ENCODE assay signal across 11 mouse cellular contexts in genomic region chr17:17602330-17602729, GRCm38 (mm10). TPM values are rescaled to one million over a fixed set of nuclear protein-coding genes. Genes with fewer than 3 reads are reported as not detected.
DNase-seq lines count a peak whose midpoint lies in the region; ATAC-seq and TF ChIP-seq lines count a peak whose summit lies in the region.
"Had no signal": no experiment of that assay in that cellular context is flagged by ENCODE, and none has a peak within 500 bp of the region (broad histone marks: within the 10 kb centered on the region; RNA-seq: fewer than 3 reads in every experiment).

No protein-coding gene starts in this region.

- H3K79me2 ChIP-seq in heart, adult 2 months (replicated peaks; ENCODE audit: control insufficient read depth, insufficient read depth, low read length): peaks cover 4% of the 10 kb centered on the region; the same call in 1 of the 2 replicates

- H3K36me3 ChIP-seq in heart, adult 2 months (ENCODE audit: control insufficient read depth, insufficient read depth, low read length): peaks cover 39% of the 10 kb centered on the region
- H3K36me3 ChIP-seq in heart, embryonic 11.5 days (ENCODE audit: control insufficient read depth, insufficient read depth, low read length): no peaks in the 10 kb centered on the region
- no peaks in the 10 kb centered on the region for H3K36me3 ChIP-seq in limb, embryonic 13.5 days
- H3K36me3 ChIP-seq in limb, embryonic 10.5 days: no peaks in the 10 kb centered on the region
- H3K36me3 ChIP-seq: lung, embryonic 15.5 days had no signal

- no peak overlapping the region for H3K4me3 ChIP-seq in heart, adult 2 months
- no peak overlapping the region for H3K4me3 ChIP-seq in heart, embryonic 11.5 days (ENCODE audit: low read depth, low read length)
- no peak overlapping the region for H3K4me3 ChIP-seq in limb, embryonic 13.5 days
- H3K4me3 ChIP-seq in limb, embryonic 10.5 days: no peak overlapping the region
- H3K4me3 ChIP-seq: lung, embryonic 15.5 days had no signal

- no peak for TF ChIP-seq EP300 in heart, adult 2 months (IDR thresholded peaks at IDR 0.05; ENCODE audit: insufficient read depth, low read depth, low read length)

- TF ChIP-seq POLR2A in heart, adult 2 months (IDR thresholded peaks at IDR 0.05; ENCODE audit: insufficient read depth, low read depth, low read length): no peak

- H3K4me2 ChIP-seq in heart, embryonic 11.5 days: no peak overlapping the region
- no peak overlapping the region for H3K4me2 ChIP-seq in limb, embryonic 13.5 days (replicated peaks)
- H3K4me2 ChIP-seq: lung, embryonic 15.5 days had no signal

- H3K27ac ChIP-seq in heart, adult 2 months: peak overlapping the region; percentile 57
- H3K27ac ChIP-seq in heart, embryonic 11.5 days (ENCODE audit: low read depth, low read length): no peak overlapping the region
- H3K27ac ChIP-seq in limb, embryonic 13.5 days: peak overlapping the region; percentile 67; the same call in 1 of the 2 replicates
- no peak overlapping the region for H3K27ac ChIP-seq in limb, embryonic 10.5 days
- H3K27ac ChIP-seq: lung, embryonic 15.5 days had no signal

- TF ChIP-seq CTCF in heart, adult 2 months (IDR thresholded peaks at IDR 0.05): no peak

- peaks cover 23% of the 10 kb centered on the region for H3K4me1 ChIP-seq in heart, adult 2 months (ENCODE audit: control insufficient read depth, insufficient read depth, low read length)
- H3K4me1 ChIP-seq in heart, embryonic 11.5 days (ENCODE audit: control insufficient read depth, insufficient read depth, low read length): peaks cover 21% of the 10 kb centered on the region
- peaks cover 33% of the 10 kb centered on the region for H3K4me1 ChIP-seq in limb, embryonic 13.5 days
- H3K4me1 ChIP-seq in limb, embryonic 10.5 days: no peaks in the 10 kb centered on the region

- no peak overlapping the region for H3K9ac ChIP-seq in heart, adult 2 months (ENCODE audit: low read depth, low read length)
- H3K9ac ChIP-seq in heart, embryonic 11.5 days (ENCODE audit: low read depth, low read length): no peak overlapping the region
- no peak overlapping the region for H3K9ac ChIP-seq in limb, embryonic 13.5 days
- H3K9ac ChIP-seq: lung, embryonic 15.5 days had no signal

- 4% methylated on average over 4 of the region's 4 CpGs for WGBS in heart, adult 2 months
- 38% methylated on average over 4 of the region's 4 CpGs for WGBS in heart, embryonic 11.5 days (ENCODE audit: insufficient replicate concordance)
- WGBS in limb, embryonic 13.5 days: 57% methylated on average over 4 of the region's 4 CpGs
- 77% methylated on average over 4 of the region's 4 CpGs for WGBS in limb, embryonic 10.5 days

- H3K27me3 ChIP-seq in heart, adult 2 months (ENCODE audit: control insufficient read depth, insufficient read depth, low read length): no peaks in the 10 kb centered on the region
- H3K27me3 ChIP-seq in heart, embryonic 11.5 days (ENCODE audit: control insufficient read depth, insufficient read depth, low read length): no peaks in the 10 kb centered on the region
- H3K27me3 ChIP-seq in limb, embryonic 13.5 days: no peaks in the 10 kb centered on the region
- H3K27me3 ChIP-seq in limb, embryonic 10.5 days (ENCODE audit: low read depth, poor library complexity, severe bottlenecking): no peaks in the 10 kb centered on the region
- H3K27me3 ChIP-seq: lung, embryonic 15.5 days had no signal

- DNase-seq in heart, adult 2 months: no peak
- DNase-seq in limb, embryonic 10.5 days (ENCODE audit: low spot score): no peak
- peak; percentile 67 for DNase-seq in 3T3-L1 (ENCODE audit: low read depth, low spot score)
- DNase-seq in adipocyte (ENCODE audit: low spot score): peak; percentile 96
- DNase-seq in left cerebral cortex, postnatal 14 days (ENCODE audit: low spot score in 2 of 2): no peak
- DNase-seq: kidney, postnatal 10 days; left cerebral cortex, postnatal 4 days; thymus, adult 18-20 months had no signal

- no peaks in the 10 kb centered on the region for H3K9me3 ChIP-seq in heart, embryonic 11.5 days (replicated peaks; ENCODE audit: control insufficient read depth, low read length)
- no peaks in the 10 kb centered on the region for H3K9me3 ChIP-seq in limb, embryonic 13.5 days
- H3K9me3 ChIP-seq in limb, embryonic 10.5 days (replicated peaks): no peaks in the 10 kb centered on the region
- H3K9me3 ChIP-seq: lung, embryonic 15.5 days had no signal

- ATAC-seq in heart, embryonic 11.5 days (replicated peaks; ENCODE audit: insufficient number of reproducible peaks, low FRiP score, low TSS enrichment): no peak
- ATAC-seq in limb, embryonic 13.5 days (ENCODE audit: low FRiP score, low read depth): no peak

- intact Hi-C loops in heart, adult 2 months (cut with DNase I): no loop called here
- intact Hi-C loops in left cerebral cortex, postnatal 14 days (cut with DNase I): no loop called here

RNA-seq across cellular contexts. Expression of gene Lnpep, which starts 22.5 kb away (rescaled TPM):
- 100 to 1,000 TPM; 139 to 184 TPM for total RNA-seq in heart, adult 2 months (2021)
- polyA plus RNA-seq in heart, adult 2 months (2012; rRNA removed): 17.5 and 41.0 TPM in 2 replicates
- 8.9 and 12.7 TPM in 2 replicates for polyA plus RNA-seq in heart, embryonic 11.5 days (2014; fragmentation: Nextera tagmentation; extraction: Ambion mirVana)
- polyA plus RNA-seq in limb, embryonic 13.5 days (2015; fragmentation: Nextera tagmentation; extraction: Ambion mirVana): 12.0 and 12.3 TPM in 2 replicates
- 8.4 and 10.1 TPM in 2 replicates for polyA plus RNA-seq in limb, embryonic 10.5 days (2016; fragmentation: Nextera tagmentation; extraction: Ambion mirVana)
- total RNA-seq in left cerebral cortex, postnatal 14 days (2021): 10 to 100 TPM; 71.8 to 88.7 TPM

Comparison
In these comparisons a context has a peak if more than half of its experiments do, and no peak if none do; other contexts are left out.
1. H3K27ac ChIP-seq: peak in heart, adult 2 months (single experiment) and limb, embryonic 13.5 days (single experiment); none in heart, embryonic 11.5 days (single experiment) and limb, embryonic 10.5 days (single experiment).
2. DNase-seq: peak in 3T3-L1 (single experiment) and adipocyte (single experiment); none in heart, adult 2 months (0 of 2), limb, embryonic 10.5 days (single experiment) and left cerebral cortex, postnatal 14 days (0 of 2).